Mouse (Mus musculus): ENCODE results near the gene Abi3bp.

Gene Abi3bp

GRCm38 (mm10) chr16:56518024-56518423, 40.3 kb downstream of the Abi3bp start:
- DNase-seq (ENCODE audit: low read depth): no peak

- DNase-seq (ENCODE audit: low read depth): no peak
Measured at GRCm38 (mm10) chr16:56524359-56524758, 46.7 kb downstream of the Abi3bp start.

- DNase-seq (ENCODE audit: low read depth): no peak
Measured at GRCm38 (mm10) chr16:56526482-56526881, 48.8 kb downstream of the Abi3bp start.

- DNase-seq (ENCODE audit: low read depth): no peak
Measured at GRCm38 (mm10) chr16:56528079-56528688, 50.5 kb downstream of the Abi3bp start.

GRCm38 (mm10) chr16:56579536-56579935, 101.9 kb downstream of the Abi3bp start:
- no peak for DNase-seq (ENCODE audit: low read depth)

GRCm38 (mm10) chr16:56593581-56593980, 115.9 kb downstream of the Abi3bp start:
- DNase-seq (ENCODE audit: low read depth): peak; percentile 49

- no peak for DNase-seq (ENCODE audit: low read depth)
Measured at GRCm38 (mm10) chr16:56594866-56595265, 117.2 kb downstream of the Abi3bp start.

- no peak for DNase-seq (ENCODE audit: low read depth)
Measured at GRCm38 (mm10) chr16:56598427-56598826, 120.7 kb downstream of the Abi3bp start.

- DNase-seq (ENCODE audit: low read depth): no peak
Measured at GRCm38 (mm10) chr16:56602394-56602793, 124.7 kb downstream of the Abi3bp start.

- DNase-seq (ENCODE audit: low read depth): no peak
Measured at GRCm38 (mm10) chr16:56610572-56610971, 132.9 kb downstream of the Abi3bp start.

- no peak for DNase-seq (ENCODE audit: low read depth)
Measured at GRCm38 (mm10) chr16:56611096-56611867, 133.6 kb downstream of the Abi3bp start.

- DNase-seq (ENCODE audit: low read depth): no peak
Measured at GRCm38 (mm10) chr16:56638544-56638943, 160.9 kb downstream of the Abi3bp start.

GRCm38 (mm10) chr16:56645251-56645650, 167.6 kb downstream of the Abi3bp start:
- no peak for DNase-seq (ENCODE audit: low read depth)

GRCm38 (mm10) chr16:56646382-56647172, 168.9 kb downstream of the Abi3bp start:
- no peak for DNase-seq (ENCODE audit: low read depth)

- no peak for DNase-seq (ENCODE audit: low read depth)
Measured at GRCm38 (mm10) chr16:56655193-56655910, 177.7 kb downstream of the Abi3bp start.

- DNase-seq (ENCODE audit: low read depth): no peak
Measured at GRCm38 (mm10) chr16:56658866-56659265, 181.2 kb downstream of the Abi3bp start.

- DNase-seq (ENCODE audit: low read depth): no peak
Measured at GRCm38 (mm10) chr16:56669520-56669919, 191.8 kb downstream of the Abi3bp start.

- DNase-seq (ENCODE audit: low read depth): no peak
Measured at GRCm38 (mm10) chr16:56670941-56671340, 193.3 kb downstream of the Abi3bp start.

- no peak for DNase-seq (ENCODE audit: low read depth)
Measured at GRCm38 (mm10) chr16:56673420-56673819, 195.7 kb downstream of the Abi3bp start.

GRCm38 (mm10) chr16:56677146-56677545, 199.5 kb downstream of the Abi3bp start:
- DNase-seq (ENCODE audit: low read depth): peak; percentile 25

GRCm38 (mm10) chr16:56681010-56681645, 203.4 kb downstream of the Abi3bp start:
- no peak for DNase-seq (ENCODE audit: low read depth)

- DNase-seq (ENCODE audit: low read depth): no peak
Measured at GRCm38 (mm10) chr16:56686747-56687146, 209.1 kb downstream of the Abi3bp start.
